Mouse (Mus musculus) cortical plate, adult 2 months (tissue): ENCODE results near the gene Tenm4.

Experiments
- CTCF ChIP-seq: fragments of 200-500 bp; IDR thresholded peaks from 2 replicates; pipeline ENCODE4 v1.5.1; 2011; ENCODE audit warnings: mild to moderate bottlenecking, control low read depth, low read length; ENCODE audit not compliant: insufficient read depth; ENCODE audit errors: extremely low read depth
- POLR2A ChIP-seq: fragments of 200-500 bp; IDR thresholded peaks from 2 replicates; pipeline ENCODE4 v1.6.1; 2011; ENCODE audit warnings: mild to moderate bottlenecking, low read length, control low read depth; ENCODE audit not compliant: insufficient read depth; ENCODE audit errors: extremely low read depth

- TF ChIP-seq CTCF (no peak), POLR2A (no peak)
These were observed 510.8 kb downstream of the Tenm4 start for GRCm38 (mm10) chr7:96681808-96682207.
